Mouse (Mus musculus) heart, postnatal 0 days (tissue): ENCODE results near the gene S100a7a.

Source experiments
- CTCF ChIP-seq: IDR thresholded peaks from 2 replicates; pipeline ENCODE4 v1.5.1; 2016; ENCODE audit warnings: antibody characterized with exemption, control low read depth, low read depth
- EP300 ChIP-seq: IDR thresholded peaks from 2 replicates; pipeline ENCODE4 v1.6.1; 2016; ENCODE audit warnings: antibody characterized with exemption, low read depth

GRCm38 (mm10) chr3:90605736-90606135, 48.1 kb upstream of the S100a7a start:
- TF ChIP-seq CTCF (no peak), EP300 (no peak)
